8 mouse cellular contexts compared by ENCODE assay signal in genomic region chr12:100519684-100520076, GRCm38 (mm10). TPM values are rescaled to one million over a fixed set of nuclear protein-coding genes. Genes with fewer than 3 reads are reported as not detected.
A peak's percentile ranks its signal among the peaks of the same experiment; 100 is the strongest.
DNase-seq lines count a peak whose midpoint lies in the region; ATAC-seq and TF ChIP-seq lines count a peak whose summit lies in the region.

No protein-coding gene starts in this region.

- H3K4me2 ChIP-seq in heart, embryonic 15.5 days, result peak overlapping the region; percentile 85
- H3K4me2 ChIP-seq in midbrain, embryonic 14.5 days (ENCODE audit: low read length), result peak overlapping the region; percentile 85

- no peaks in the 10 kb centered on the region for H3K36me3 ChIP-seq in liver, adult 2 months (ENCODE audit: control insufficient read depth, insufficient read depth, low read length)
- H3K36me3 ChIP-seq in heart, embryonic 15.5 days, result 0 out of 2 replicates have a peak, but pooled peaks cover 3% of the 10 kb centered on the region
- peaks cover 21% of the 10 kb centered on the region for H3K36me3 ChIP-seq in limb, embryonic 10.5 days
- no peaks in the 10 kb centered on the region for H3K36me3 ChIP-seq in midbrain, embryonic 14.5 days (ENCODE audit: control insufficient read depth, insufficient read depth, low read length)

- no peaks in the 10 kb centered on the region for H3K9me3 ChIP-seq in heart, embryonic 15.5 days (replicated peaks)
- H3K9me3 ChIP-seq in limb, embryonic 10.5 days (replicated peaks), result no peaks in the 10 kb centered on the region
- no peaks in the 10 kb centered on the region for H3K9me3 ChIP-seq in midbrain, embryonic 14.5 days (ENCODE audit: control insufficient read depth, low read length)

- peak; percentile 99 for DNase-seq in liver, adult 2 months (ENCODE audit: extremely low read depth, low read depth, low spot score)
- no peak for DNase-seq in liver
- DNase-seq in cerebellum, postnatal 25 days, result peak; percentile 54 to 59
- peak; percentile 38 for DNase-seq in limb, embryonic 10.5 days (ENCODE audit: low spot score)
- DNase-seq in midbrain, embryonic 14.5 days, result peak; percentile 55
- DNase-seq in ovary, postnatal 14 days (ENCODE audit: low spot score), result no peak
- no peak for DNase-seq in frontal cortex, postnatal 25 days (ENCODE audit: low spot score in 2 of 2)

- TF ChIP-seq POLR2A in liver, adult 2 months (IDR thresholded peaks at IDR 0.05; ENCODE audit: extremely low read depth, insufficient read depth, low read length), result no peak

- H3K27ac ChIP-seq in liver, adult 2 months (replicated peaks; ENCODE audit: insufficient read depth, low read depth, low read length), result peak overlapping the region; percentile 68
- H3K27ac ChIP-seq in heart, embryonic 15.5 days, result peak overlapping the region; percentile 83; the same call in 1 of the 2 replicates
- peak overlapping the region; percentile 96; the same call in 1 of the 2 replicates for H3K27ac ChIP-seq in limb, embryonic 10.5 days
- peak overlapping the region; percentile 88 for H3K27ac ChIP-seq in midbrain, embryonic 14.5 days (replicated peaks; ENCODE audit: low read depth, low read length)

- TF ChIP-seq CTCF in liver, adult 2 months (IDR thresholded peaks at IDR 0.05; ENCODE audit: low read depth, low read length), result no peak

- WGBS in liver, adult 2 months, result 9% methylated on average over 7 of the region's 7 CpGs
- 44% methylated on average over 7 of the region's 7 CpGs for WGBS in heart, embryonic 15.5 days
- 76% methylated on average over 7 of the region's 7 CpGs for WGBS in limb, embryonic 10.5 days
- 55% methylated on average over 7 of the region's 7 CpGs for WGBS in midbrain, embryonic 14.5 days

- peak overlapping the region; percentile 86 for H3K4me3 ChIP-seq in liver, adult 2 months (ENCODE audit: insufficient read depth, low read depth, low read length)
- H3K4me3 ChIP-seq in heart, embryonic 15.5 days, result peak overlapping the region; percentile 95
- peak overlapping the region; percentile 90 for H3K4me3 ChIP-seq in limb, embryonic 10.5 days
- peak overlapping the region; percentile 85 for H3K4me3 ChIP-seq in midbrain, embryonic 14.5 days (replicated peaks; ENCODE audit: low read depth, low read length)

- H3K4me1 ChIP-seq in liver, adult 2 months (ENCODE audit: control insufficient read depth, insufficient read depth, low read length), result peaks cover 18% of the 10 kb centered on the region
- peaks cover 39% of the 10 kb centered on the region for H3K4me1 ChIP-seq in heart, embryonic 15.5 days (replicated peaks)
- H3K4me1 ChIP-seq in limb, embryonic 10.5 days, result peaks cover 21% of the 10 kb centered on the region
- peaks cover 16% of the 10 kb centered on the region for H3K4me1 ChIP-seq in midbrain, embryonic 14.5 days (ENCODE audit: control insufficient read depth, insufficient read depth, low read length)

- no peak for ATAC-seq in heart, embryonic 15.5 days (replicated peaks; ENCODE audit: insufficient number of reproducible peaks, insufficient read depth, low FRiP score, low read depth)
- peak; percentile 19 for ATAC-seq in midbrain, embryonic 14.5 days (ENCODE audit: low FRiP score, low TSS enrichment)

- H3K9ac ChIP-seq in liver, adult 2 months (ENCODE audit: low read depth, low read length), result peak overlapping the region; percentile 97
- H3K9ac ChIP-seq in heart, embryonic 15.5 days, result peak overlapping the region; percentile 98
- H3K9ac ChIP-seq in midbrain, embryonic 14.5 days (replicated peaks; ENCODE audit: low read length), result peak overlapping the region; percentile 96

- H3K79me2 ChIP-seq in liver, adult 2 months (ENCODE audit: control insufficient read depth, insufficient read depth, low read length), result peaks cover 32% of the 10 kb centered on the region

- H3K27me3 ChIP-seq in liver, adult 2 months (ENCODE audit: control insufficient read depth, insufficient read depth, low read length), result no peaks in the 10 kb centered on the region
- H3K27me3 ChIP-seq in heart, embryonic 15.5 days, result no peaks in the 10 kb centered on the region
- H3K27me3 ChIP-seq in limb, embryonic 10.5 days (ENCODE audit: low read depth, poor library complexity, severe bottlenecking), result no peaks in the 10 kb centered on the region
- H3K27me3 ChIP-seq in midbrain, embryonic 14.5 days (ENCODE audit: control insufficient read depth, insufficient read depth, low read length), result no peaks in the 10 kb centered on the region

RNA-seq across cellular contexts. Expression of gene Ttc7b, which starts 0.9 kb away (rescaled TPM):
- total RNA-seq in liver, adult 2 months (2014; rRNA removed), result 7.7 and 10.1 TPM in 2 replicates
- 10.7 and 10.9 TPM in 2 replicates for polyA plus RNA-seq in liver, adult 2 months (2012; rRNA removed)
- 9.2 TPM in 2 replicates for polyA plus RNA-seq in heart, embryonic 15.5 days (2015; fragmentation: Nextera tagmentation; extraction: Ambion mirVana)
- polyA plus RNA-seq in limb, embryonic 10.5 days (2016; fragmentation: Nextera tagmentation; extraction: Ambion mirVana), result 4.3 and 4.7 TPM in 2 replicates
- polyA plus RNA-seq in midbrain, embryonic 14.5 days (2014; fragmentation: Nextera tagmentation; extraction: Ambion mirVana), result 8.5 and 9.6 TPM in 2 replicates

Comparison
In these comparisons a context has a peak if more than half of its experiments do, and no peak if none do; other contexts are left out.
1. DNase-seq: peak in liver, adult 2 months (single experiment), cerebellum, postnatal 25 days (2 of 2), limb, embryonic 10.5 days (single experiment) and midbrain, embryonic 14.5 days (single experiment); none in liver (single experiment), ovary, postnatal 14 days (single experiment) and frontal cortex, postnatal 25 days (0 of 2).
2. Peak in every context shown above with its lines, with median percentiles within 50 percentile points of each other: H3K27ac ChIP-seq, H3K4me3 ChIP-seq and H3K9ac ChIP-seq.